Mouse (Mus musculus) neural tube, embryonic 14.5 days (tissue): ENCODE measurements around the gene Gm44790. TPM values are rescaled to one million over a fixed set of nuclear protein-coding genes. Genes with fewer than 3 reads are reported as not detected.
A peak's percentile ranks its signal among the peaks of the same experiment; 100 is the strongest.

Source experiments
- ATAC-seq: fragments of 200-750 bp; cut with Nextera tagmentation; 2 replicates; pipeline ENCODE4 v1.8.0; 2017; ENCODE audit warnings: low read depth, mild to moderate bottlenecking, moderate TSS enrichment, moderate library complexity
- H3K27ac ChIP-seq: fragments of 300-500 bp; sonication (generic); 2 replicates; pipeline ENCODE4 v1.5.1; 2014; ENCODE audit warnings: low read depth, mild to moderate bottlenecking, control low read depth, low read length, moderate library complexity, mixed read lengths
- H3K27me3 ChIP-seq: fragments of 300-500 bp; sonication (generic); 2 replicates; pipeline ENCODE4 v1.6.1; 2014; ENCODE audit warnings: low read length; ENCODE audit not compliant: control insufficient read depth, insufficient read depth
- H3K36me3 ChIP-seq: fragments of 300-500 bp; sonication (generic); 2 replicates; pipeline ENCODE4 v1.6.1; 2014; ENCODE audit warnings: low read length, mixed read lengths; ENCODE audit not compliant: control insufficient read depth, insufficient read depth
- H3K4me1 ChIP-seq: fragments of 300-500 bp; sonication (generic); 2 replicates; pipeline ENCODE4 v1.6.1; 2014; ENCODE audit warnings: low read length; ENCODE audit not compliant: control insufficient read depth, insufficient read depth
- H3K4me2 ChIP-seq: fragments of 300-500 bp; sonication (generic); 2 replicates; pipeline ENCODE4 v1.6.1; 2014; ENCODE audit warnings: mild to moderate bottlenecking, low read depth, low read length, control low read depth
- H3K4me3 ChIP-seq: fragments of 300-500 bp; sonication (generic); 2 replicates; pipeline ENCODE4 v1.5.1; 2014; ENCODE audit warnings: low read depth, low read length, control low read depth, mixed read lengths
- H3K9ac ChIP-seq: fragments of 300-500 bp; sonication (generic); replicated peaks from 2 replicates; pipeline ENCODE4 v1.6.1; 2014; ENCODE audit warnings: low read depth, mild to moderate bottlenecking, control low read depth, low read length, mixed read lengths
- H3K9me3 ChIP-seq: fragments of 300-500 bp; sonication (generic); 2 replicates; pipeline ENCODE4 v1.6.1; 2016; ENCODE audit warnings: low read length; ENCODE audit not compliant: control insufficient read depth
- WGBS: fragments of 180-500 bp; shearing (Covaris S2); extraction: QIAGEN DNeasy Blood & Tissue Kit; methylation state at CpG from one replicate; pipeline ENCODE4 v1.1.7; 2014; 5-methylcytosine and 5-hydroxymethylcytosine counted together
- polyA plus RNA-seq: library from polyadenylated mRNA; unstranded; fragments of >200 nt; fragmentation: Nextera tagmentation; extraction: Ambion mirVana; gene quantifications from 2 replicates; pipeline ENCODE4 v1.2.1, GENCODE M21; 2014

Gm44790 gene
- polyA plus RNA-seq, 1 experiment from 2014 or later = 1.9 TPM

GRCm38 (mm10) chr6:86474646-86475181 lies 48.3 kb downstream of the Gm44790 start:
- no peak overlapping the region for H3K27ac ChIP-seq
- H3K27me3 ChIP-seq = no peaks in the 10 kb centered on the region
- H3K36me3 ChIP-seq = no peaks in the 10 kb centered on the region
- ATAC-seq = no peak
- H3K9ac ChIP-seq = no peak overlapping the region
- H3K4me2 ChIP-seq = no peak overlapping the region
- no peaks in the 10 kb centered on the region for H3K9me3 ChIP-seq
- H3K4me1 ChIP-seq = peaks cover 9% of the 10 kb centered on the region
- H3K4me3 ChIP-seq = no peak overlapping the region

DNA sequence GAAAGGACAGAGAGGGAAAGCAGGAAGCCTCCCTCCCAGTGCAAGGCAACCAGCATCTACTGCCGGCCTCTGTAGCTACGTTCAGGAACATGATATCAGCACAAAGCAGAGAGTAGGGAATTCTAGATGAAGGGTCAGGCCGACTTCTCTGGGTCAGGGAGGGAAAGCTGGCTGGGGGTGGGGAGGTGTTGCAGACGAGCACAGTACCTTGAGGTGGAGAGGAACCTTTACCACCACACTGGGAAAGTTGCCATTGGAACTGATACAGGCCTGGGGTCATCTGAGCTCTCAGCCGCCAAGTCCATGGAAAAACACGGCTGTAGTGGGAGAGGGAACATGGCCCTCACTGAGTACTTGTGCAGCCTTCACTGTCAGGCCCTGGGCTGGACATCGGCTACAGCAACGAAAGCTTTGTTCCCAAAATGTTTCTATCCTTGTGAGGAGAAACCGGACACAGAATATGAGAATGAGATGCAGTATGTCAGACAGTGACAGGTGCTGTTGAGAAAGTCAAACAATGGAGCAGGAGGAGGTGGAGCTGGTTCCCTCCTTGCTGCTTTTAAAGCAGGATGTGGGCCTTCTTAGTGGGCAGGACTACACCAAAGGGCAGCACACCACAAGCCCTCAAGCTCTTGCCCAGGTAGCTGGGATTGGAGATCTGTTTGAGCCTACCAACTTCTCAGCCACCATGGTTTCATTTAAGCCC lies 49.2 kb downstream of the Gm44790 start:
- Histone ChIP-seq H3K9ac (no peak overlapping the region), H3K9me3 (no peaks in the 10 kb centered on the region), H3K4me1 (peaks cover 9% of the 10 kb centered on the region), H3K27me3 (no peaks in the 10 kb centered on the region), H3K27ac (no peak overlapping the region), H3K4me2 (no peak overlapping the region), H3K36me3 (no peaks in the 10 kb centered on the region), H3K4me3 (no peak overlapping the region)
- 82% methylated on average over 9 of the region's 9 CpGs for WGBS
- ATAC-seq = no peak

- Histone ChIP-seq H3K9ac (no peak overlapping the region), H3K4me1 (peaks cover 9% of the 10 kb centered on the region), H3K36me3 (no peaks in the 10 kb centered on the region), H3K27me3 (no peaks in the 10 kb centered on the region), H3K4me3 (no peak overlapping the region), H3K27ac (no peak overlapping the region), H3K9me3 (no peaks in the 10 kb centered on the region), H3K4me2 (no peak overlapping the region)
- 86% methylated on average over 5 of the region's 5 CpGs for WGBS
- ATAC-seq = no peak
Observed at GRCm38 (mm10) chr6:86476931-86477330, 50.5 kb downstream of the Gm44790 start.

DNA sequence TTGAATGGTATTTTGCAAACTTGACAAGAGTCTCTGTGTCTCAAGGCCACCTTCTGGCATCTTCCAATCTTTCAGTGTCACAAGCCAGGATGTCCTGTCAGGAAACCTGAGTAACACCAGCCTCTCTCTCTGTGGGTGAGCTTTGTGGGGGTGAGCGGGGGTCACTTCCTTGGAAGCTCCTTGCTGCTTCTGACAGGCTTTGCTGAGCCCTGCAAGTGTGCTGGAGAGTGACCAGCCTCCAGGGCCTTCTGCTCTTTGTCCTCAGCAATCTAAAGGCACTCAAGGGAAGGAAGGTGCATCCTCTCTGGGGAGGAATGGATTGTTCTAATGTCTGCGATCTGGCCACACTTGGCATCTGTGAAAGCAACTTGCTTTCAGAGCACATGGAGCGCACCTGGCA lies 52.9 kb downstream of the Gm44790 start:
- Histone ChIP-seq H3K9ac (no peak overlapping the region), H3K36me3 (no peaks in the 10 kb centered on the region), H3K9me3 (no peaks in the 10 kb centered on the region), H3K4me1 (no peaks in the 10 kb centered on the region), H3K27me3 (no peaks in the 10 kb centered on the region), H3K4me2 (no peak overlapping the region), H3K27ac (no peak overlapping the region), H3K4me3 (no peak overlapping the region)
- ATAC-seq = no peak
- WGBS = 66% methylated on average over 3 of the region's 3 CpGs

DNA sequence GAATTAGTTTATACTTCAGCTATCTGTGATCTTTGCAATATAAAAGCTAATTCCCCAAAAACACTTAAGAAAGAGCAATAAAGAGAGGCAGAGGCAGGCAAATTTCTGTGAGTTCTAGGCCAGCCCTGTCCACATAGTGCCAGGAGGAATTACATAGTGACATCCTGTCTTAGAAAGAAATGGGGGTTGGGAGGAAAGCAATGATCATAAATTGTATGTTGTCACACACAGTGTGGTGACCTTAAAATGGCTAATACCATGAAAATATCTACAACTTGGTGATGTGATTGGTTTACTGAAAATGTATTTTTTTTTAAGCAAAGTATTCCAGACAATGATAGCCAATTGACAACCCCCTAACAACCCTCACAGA lies 53.3 kb downstream of the Gm44790 start:
- H3K4me2 ChIP-seq = no peak overlapping the region
- 0 out of 2 replicates have a peak overlapping the region, but pooled peaks have one; percentile 4 for H3K27ac ChIP-seq
- no peak for ATAC-seq
- no peak overlapping the region for H3K9ac ChIP-seq
- H3K4me1 ChIP-seq = no peaks in the 10 kb centered on the region
- no peaks in the 10 kb centered on the region for H3K27me3 ChIP-seq
- H3K9me3 ChIP-seq = no peaks in the 10 kb centered on the region
- H3K4me3 ChIP-seq = no peak overlapping the region
- H3K36me3 ChIP-seq = no peaks in the 10 kb centered on the region

- WGBS = 33% methylated on average over 9 of the region's 9 CpGs
- Histone ChIP-seq H3K27me3 (no peaks in the 10 kb centered on the region), H3K4me2 (no peak overlapping the region), H3K9ac (no peak overlapping the region), H3K36me3 (no peaks in the 10 kb centered on the region), H3K27ac (peak overlapping the region; percentile 45; the same call in 1 of the 2 replicates), H3K9me3 (no peaks in the 10 kb centered on the region), H3K4me3 (no peak overlapping the region), H3K4me1 (no peaks in the 10 kb centered on the region)
- ATAC-seq = no peak
Observed at GRCm38 (mm10) chr6:86480189-86480831, 53.9 kb downstream of the Gm44790 start.

DNA sequence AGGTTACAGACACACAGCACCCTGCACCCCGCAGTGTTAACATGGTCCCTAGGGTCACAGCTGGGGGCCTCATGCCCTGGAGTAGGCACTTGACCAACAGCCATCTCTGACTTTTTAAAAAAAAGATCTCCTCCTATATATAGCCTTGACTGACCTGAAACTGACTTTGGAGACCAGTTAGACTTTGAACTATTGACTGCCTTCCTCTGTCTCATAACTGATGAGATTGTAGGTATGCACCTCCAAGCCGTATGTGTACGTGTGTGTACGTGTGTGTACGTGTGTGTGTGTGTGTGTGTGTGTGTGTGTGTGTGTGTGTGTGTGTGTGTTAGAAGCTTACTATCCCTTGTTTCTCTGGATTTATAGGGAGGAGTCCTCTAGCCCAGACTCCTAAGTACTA lies 55.4 kb downstream of the Gm44790 start:
- no peak for ATAC-seq
- Histone ChIP-seq H3K4me3 (no peak overlapping the region), H3K9me3 (no peaks in the 10 kb centered on the region), H3K36me3 (no peaks in the 10 kb centered on the region), H3K9ac (no peak overlapping the region), H3K27ac (no peak overlapping the region), H3K27me3 (no peaks in the 10 kb centered on the region), H3K4me2 (no peak overlapping the region), H3K4me1 (no peaks in the 10 kb centered on the region; the same call in 1 of the 2 replicates)
- 100% methylated on average over 5 of the region's 5 CpGs for WGBS

- WGBS = 81% methylated on average over 7 of the region's 7 CpGs
Observed at GRCm38 (mm10) chr6:86485943-86486640, 59.6 kb downstream of the Gm44790 start.

More at GRCm38 (mm10) chr6:86485943-86486640, 59.6 kb downstream of the Gm44790 start:
- Histone ChIP-seq H3K4me2 (no peak overlapping the region), H3K9ac (no peak overlapping the region), H3K27me3 (no peaks in the 10 kb centered on the region), H3K4me3 (no peak overlapping the region), H3K4me1 (peaks cover 14% of the 10 kb centered on the region), H3K36me3 (no peaks in the 10 kb centered on the region), H3K27ac (no peak overlapping the region), H3K9me3 (no peaks in the 10 kb centered on the region)
- no peak for ATAC-seq
